Mouse (Mus musculus) CD4-positive, CD25-positive, alpha-beta regulatory T cell, adult 2 months (primary cell): Measurements from ENCODE around the gene Plekho2.

Source experiments
- DNase-seq: peaks from one replicate; pipeline ENCODE4 v3.0.0-alpha.2; 2012; ENCODE audit warnings: low read depth, low spot score

The Plekho2 gene

GRCm38 (mm10) chr9:65579781-65580371 lies at the start of gene Plekho2:
Gene Plekho2, minus strand, starts transcription at chr9:65580040.
- peak; percentile 96 for DNase-seq

- DNase-seq, result peak; percentile 53
These were observed 49.4 kb upstream of the Plekho2 start, which contains the start of gene Rbpms2 for GRCm38 (mm10) chr9:65629025-65629766. Gene Rbpms2, plus strand, starts transcription at chr9:65629648.

GRCm38 (mm10) chr9:65624266-65624665 lies 44.4 kb upstream of the Plekho2 start:
- DNase-seq, result no peak

GRCm38 (mm10) chr9:65622826-65623225 lies 43.0 kb upstream of the Plekho2 start:
- DNase-seq, result peak; percentile 21

- no peak for DNase-seq
These were observed 41.8 kb upstream of the Plekho2 start for GRCm38 (mm10) chr9:65621666-65622065.

- DNase-seq, result no peak
These were observed 41.4 kb upstream of the Plekho2 start for GRCm38 (mm10) chr9:65621196-65621595.

- DNase-seq, result no peak
These were observed 39.5 kb upstream of the Plekho2 start for GRCm38 (mm10) chr9:65619311-65619710.

- no peak for DNase-seq
These were observed 33.3 kb upstream of the Plekho2 start for GRCm38 (mm10) chr9:65613098-65613497.

- DNase-seq, result no peak
These were observed 32.2 kb upstream of the Plekho2 start for GRCm38 (mm10) chr9:65611969-65612486.

- DNase-seq, result no peak
These were observed 27.3 kb upstream of the Plekho2 start for GRCm38 (mm10) chr9:65607120-65607519.

GRCm38 (mm10) chr9:65606321-65607109 lies 26.7 kb upstream of the Plekho2 start:
- DNase-seq, result no peak

GRCm38 (mm10) chr9:65605471-65606136 lies 25.8 kb upstream of the Plekho2 start:
- peak; percentile 75 for DNase-seq

- peak; percentile 46 for DNase-seq
These were observed 23.7 kb upstream of the Plekho2 start for GRCm38 (mm10) chr9:65603401-65604102.

- no peak for DNase-seq
These were observed 21.1 kb upstream of the Plekho2 start for GRCm38 (mm10) chr9:65600951-65601350.

GRCm38 (mm10) chr9:65598765-65599249 lies 19.0 kb upstream of the Plekho2 start:
- DNase-seq, result peak; percentile 76

- DNase-seq, result no peak
These were observed 13.8 kb upstream of the Plekho2 start for GRCm38 (mm10) chr9:65593596-65593995.

- no peak for DNase-seq
These were observed 12.9 kb upstream of the Plekho2 start for GRCm38 (mm10) chr9:65592721-65593120.

GRCm38 (mm10) chr9:65589091-65589490 lies 9.3 kb upstream of the Plekho2 start:
- no peak for DNase-seq

- peak; percentile 53 for DNase-seq
These were observed 7.9 kb upstream of the Plekho2 start for GRCm38 (mm10) chr9:65587573-65588358.

- no peak for DNase-seq
These were observed 7.4 kb upstream of the Plekho2 start for GRCm38 (mm10) chr9:65587270-65587572.
